Mouse (Mus musculus) T-helper 2 cell (primary cell): ENCODE measurements around the gene Ttll4.

Source experiments
- in situ Hi-C: fragments of 300-600 bp; cut with MboI, MseI; formaldehyde crosslinking; loops from one replicate; pipeline ENCODE4 v1.15.1; 2025; ENCODE audit warnings: high pct_unique_total_duplicates

Gene Ttll4

GRCm38 (mm10) chr1:74749301-74749700 is 87.8 kb downstream of the Ttll4 start:
- in situ Hi-C loops: no loop called here

- in situ Hi-C loops: no loop called here
Observed at GRCm38 (mm10) chr1:74750683-74751082, 89.1 kb downstream of the Ttll4 start.

DNA sequence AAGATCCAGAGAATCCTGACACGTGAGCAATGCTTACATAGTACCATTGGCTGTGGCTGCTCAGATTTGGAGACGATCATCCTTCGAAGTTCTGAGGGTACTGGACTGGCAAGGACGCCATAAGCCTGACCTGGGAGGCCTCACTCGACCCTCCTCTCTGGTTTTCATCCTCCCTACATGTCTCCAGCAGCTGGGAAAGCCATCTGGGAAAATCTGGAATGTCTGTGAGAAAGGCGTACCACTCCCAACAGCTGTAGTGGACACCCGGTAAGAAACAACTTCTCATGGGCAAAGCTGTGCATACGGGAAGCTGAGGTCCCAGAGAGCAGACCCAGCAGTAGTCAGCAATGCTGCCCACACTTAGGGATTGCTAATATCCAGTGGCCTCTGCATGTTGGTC is 90.6 kb downstream of the Ttll4 start:
- in situ Hi-C loops: no loop called here

DNA sequence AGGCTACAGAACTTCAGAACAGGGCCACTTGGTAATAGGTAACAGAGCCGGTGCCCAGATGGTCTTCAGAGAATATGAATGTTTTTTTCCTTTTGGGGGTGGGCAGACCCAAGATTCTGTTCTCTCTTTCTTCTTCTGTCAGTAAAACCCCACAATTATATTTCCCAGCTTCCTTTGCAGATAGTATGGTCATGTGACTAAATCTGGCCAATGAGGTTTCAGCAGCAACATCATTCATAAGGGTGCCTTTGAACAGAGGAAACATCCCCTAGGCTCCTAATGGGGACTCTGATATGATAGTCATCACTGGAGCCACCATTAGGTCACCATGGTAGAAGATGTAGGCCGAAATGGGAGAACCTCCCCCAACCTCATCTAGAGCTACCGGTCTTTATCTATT is 91.3 kb downstream of the Ttll4 start:
- in situ Hi-C loops: no loop called here
